Mouse (Mus musculus) liver, embryonic 14.5 days (tissue): Measurements from ENCODE around the gene Tm9sf4.

Experiments
- CTCF ChIP-seq: IDR thresholded peaks from 2 replicates; pipeline ENCODE4 v1.5.1; 2016; ENCODE audit warnings: antibody characterized with exemption, low read depth, control low read depth
- EP300 ChIP-seq: IDR thresholded peaks from 2 replicates; pipeline ENCODE4 v1.6.1; 2016; ENCODE audit warnings: antibody characterized with exemption, low read depth

- TF ChIP-seq EP300, result no peak
- no peak for TF ChIP-seq CTCF
These were observed 7.2 kb downstream of the Tm9sf4 start for GRCm38 (mm10) chr2:153168134-153168820.
